Mouse (Mus musculus) embryo, embryonic 11.5 days (tissue): Measurements from ENCODE around the gene Slc7a11.
A peak's percentile ranks its signal among the peaks of the same experiment; 100 is the strongest.
"Not testable (repeated sequence)": the region's sequence is repeated elsewhere in the genome, so short reads cannot be mapped to it uniquely, and the experiment has no call there.

Experiments used
- DNase-seq: peaks from one replicate; pipeline ENCODE4 v3.0.0-alpha.2; 2012; ENCODE audit warnings: low read depth, low spot score

Slc7a11 gene

DNA sequence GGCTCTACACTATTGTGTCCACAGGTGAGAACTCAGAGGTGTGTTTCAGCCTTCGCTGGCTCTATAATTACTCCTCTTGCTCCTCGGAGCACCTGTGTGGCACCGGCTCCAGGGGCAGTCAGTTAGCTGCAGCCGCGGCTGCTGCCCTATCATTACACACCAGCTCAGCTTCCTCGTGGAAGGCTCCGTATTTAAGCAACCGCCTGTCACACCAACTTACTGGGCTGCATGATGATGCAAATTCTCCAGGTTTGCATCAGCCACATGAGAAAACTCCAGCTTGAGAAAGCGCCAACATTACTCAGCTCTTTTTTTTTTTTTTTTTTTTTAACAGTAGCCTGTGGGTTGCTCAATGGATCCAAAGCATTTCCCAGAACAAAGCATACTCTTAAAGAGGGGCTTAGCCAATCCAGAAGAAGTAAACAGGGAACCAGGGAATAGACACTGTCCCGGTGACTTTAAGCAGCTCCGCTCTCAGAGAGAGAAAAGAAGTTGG is at the start of gene Slc7a11:
Gene Slc7a11, minus strand, starts transcription at position 194 of the 496 bp plus-strand sequence.
- DNase-seq: no peak

DNA sequence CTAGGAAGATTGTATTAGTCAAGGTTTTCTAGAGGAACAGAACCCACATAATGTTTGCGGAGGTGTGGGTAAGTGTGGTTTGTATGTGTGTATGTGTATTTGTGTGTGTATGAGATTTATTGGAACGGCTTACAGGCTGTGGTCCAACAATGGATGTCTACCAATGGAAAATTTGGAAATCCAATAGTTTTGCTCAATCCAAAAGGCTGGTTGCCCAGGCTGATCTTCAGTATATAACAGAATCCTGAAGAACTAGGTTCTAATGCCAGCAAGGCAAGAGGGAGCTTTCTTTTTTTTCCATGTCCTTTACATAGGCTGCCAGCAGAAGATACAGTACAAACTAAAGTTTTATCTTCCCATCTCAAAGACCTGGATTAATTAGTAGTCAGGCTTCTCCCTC is 48.3 kb upstream of the Slc7a11 start:
- no peak for DNase-seq

GRCm38 (mm10) chr3:50484076-50484475 is 40.7 kb upstream of the Slc7a11 start:
- peak; percentile 8 for DNase-seq

- DNase-seq: no peak
Measured at GRCm38 (mm10) chr3:50462223-50462622, 18.8 kb upstream of the Slc7a11 start.

- no peak for DNase-seq
Measured at GRCm38 (mm10) chr3:50457136-50457535, 13.7 kb upstream of the Slc7a11 start.

DNA sequence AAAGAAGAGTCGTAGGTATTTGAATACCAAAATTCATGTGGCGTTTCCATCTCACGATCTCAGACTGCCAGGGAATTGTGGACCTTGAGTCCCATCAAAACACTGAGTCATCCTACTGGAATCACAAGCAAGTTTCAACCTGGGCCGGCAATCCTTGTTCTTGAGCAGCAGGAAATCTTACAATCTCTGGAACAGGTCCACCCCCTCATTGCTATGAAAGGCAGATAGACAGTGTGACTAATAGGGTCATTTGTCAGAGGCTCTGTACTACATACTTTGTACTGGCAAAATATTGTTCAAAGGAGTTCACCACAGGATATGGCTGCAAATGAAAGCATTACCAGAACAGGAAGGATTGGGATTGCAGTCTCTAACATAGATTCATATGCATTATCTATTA is 13.2 kb upstream of the Slc7a11 start:
- DNase-seq: no peak

DNA sequence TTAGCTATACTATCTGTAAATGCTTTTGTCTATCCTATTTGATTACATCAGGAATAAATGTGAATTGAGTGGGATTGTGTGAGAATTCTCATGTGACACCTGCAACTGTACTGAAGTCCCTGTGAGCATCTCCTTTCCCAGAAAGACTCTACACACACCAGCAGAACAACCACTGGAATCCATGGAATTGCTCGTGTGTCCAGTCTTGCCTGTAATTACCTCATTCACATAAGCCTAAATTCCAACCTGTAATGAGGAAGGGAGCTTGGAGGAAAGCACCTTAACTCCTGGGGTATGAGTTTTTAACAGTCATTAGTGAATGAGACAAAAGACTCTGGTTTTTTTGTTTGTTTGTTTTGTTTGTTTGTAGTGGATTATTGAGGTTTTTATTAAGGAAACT is 12.6 kb upstream of the Slc7a11 start:
- DNase-seq: no peak

GRCm38 (mm10) chr3:50445050-50445775 is 1.8 kb upstream of the Slc7a11 start:
- DNase-seq: no peak

DNA sequence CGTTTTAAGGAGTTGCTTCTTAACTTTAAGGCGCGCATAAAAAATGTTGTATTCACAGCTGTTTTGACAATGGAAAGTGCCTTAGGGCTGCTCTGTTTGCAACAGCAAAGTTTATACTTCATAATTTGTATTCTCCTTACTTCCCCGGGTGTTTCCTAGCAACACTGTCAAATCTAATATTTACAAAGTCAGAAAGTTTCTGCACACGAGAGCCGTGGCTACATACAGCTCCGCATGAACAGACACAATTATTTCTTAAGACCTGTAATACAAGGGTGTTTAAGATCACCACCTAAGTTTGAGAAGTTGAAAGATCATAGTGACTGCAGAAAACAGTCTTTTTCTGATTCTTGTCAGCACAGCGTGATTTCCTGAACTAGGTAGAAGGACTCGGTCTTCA is 528 bp upstream of the Slc7a11 start:
- DNase-seq: no peak

GRCm38 (mm10) chr3:50442341-50443292 is 797 bp downstream of the Slc7a11 start:
- no peak for DNase-seq

DNA sequence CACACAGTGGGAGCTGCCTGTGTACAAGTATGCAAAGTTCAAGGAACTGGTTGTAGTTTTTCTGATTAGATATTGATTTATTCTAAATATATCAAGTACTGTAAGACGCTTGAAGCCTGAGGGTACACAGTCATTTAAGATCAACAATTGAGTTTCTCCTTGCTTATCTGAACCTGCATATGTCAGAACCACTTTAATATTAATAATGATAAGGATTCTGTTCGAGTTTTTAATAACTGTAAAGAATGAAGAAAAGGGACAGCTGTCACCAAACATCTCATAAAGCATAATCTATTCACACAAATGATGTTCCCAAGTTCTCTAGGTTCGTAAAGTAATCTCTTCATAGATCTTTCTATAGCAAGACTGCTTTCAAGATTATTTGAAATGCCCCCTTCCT is 2.1 kb downstream of the Slc7a11 start:
- DNase-seq: no peak

DNA sequence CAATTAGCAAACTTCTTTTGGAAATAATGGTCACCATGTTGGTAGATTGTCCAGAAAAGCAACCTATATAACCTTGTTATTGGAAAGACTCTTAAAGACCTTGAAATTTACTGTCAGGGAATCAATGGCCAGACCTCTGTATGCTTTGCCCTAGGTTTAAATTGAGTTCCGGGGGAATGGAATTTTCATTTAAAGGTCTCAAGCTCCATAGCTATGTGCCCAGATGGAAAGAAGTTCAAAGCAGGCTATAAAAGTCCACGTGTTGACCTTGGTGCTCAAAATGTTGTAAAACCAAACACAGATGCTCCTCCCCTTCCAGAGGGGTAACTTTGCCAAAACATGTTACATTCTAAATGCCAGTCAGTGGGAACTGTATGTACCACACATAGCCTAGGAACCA is 3.0 kb downstream of the Slc7a11 start:
- DNase-seq: no peak

DNA sequence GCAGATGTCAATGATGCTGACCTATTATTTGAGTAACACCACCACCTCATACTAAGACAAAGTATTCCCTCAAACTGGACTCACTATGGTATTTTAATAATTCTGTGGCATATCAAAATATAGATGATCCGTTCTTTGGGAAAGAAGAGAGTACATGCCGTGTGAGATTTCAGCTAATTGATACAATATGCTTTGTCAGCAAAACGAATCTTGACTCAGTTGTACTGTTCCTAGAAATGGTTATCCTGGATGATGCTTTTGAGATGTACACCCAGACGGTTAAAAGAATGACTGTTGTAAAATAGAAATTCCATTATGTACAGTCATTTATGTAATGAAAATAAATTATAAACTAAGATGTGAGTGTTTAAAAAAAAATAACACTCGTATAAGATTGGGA is 4.0 kb downstream of the Slc7a11 start:
- DNase-seq: no peak

DNA sequence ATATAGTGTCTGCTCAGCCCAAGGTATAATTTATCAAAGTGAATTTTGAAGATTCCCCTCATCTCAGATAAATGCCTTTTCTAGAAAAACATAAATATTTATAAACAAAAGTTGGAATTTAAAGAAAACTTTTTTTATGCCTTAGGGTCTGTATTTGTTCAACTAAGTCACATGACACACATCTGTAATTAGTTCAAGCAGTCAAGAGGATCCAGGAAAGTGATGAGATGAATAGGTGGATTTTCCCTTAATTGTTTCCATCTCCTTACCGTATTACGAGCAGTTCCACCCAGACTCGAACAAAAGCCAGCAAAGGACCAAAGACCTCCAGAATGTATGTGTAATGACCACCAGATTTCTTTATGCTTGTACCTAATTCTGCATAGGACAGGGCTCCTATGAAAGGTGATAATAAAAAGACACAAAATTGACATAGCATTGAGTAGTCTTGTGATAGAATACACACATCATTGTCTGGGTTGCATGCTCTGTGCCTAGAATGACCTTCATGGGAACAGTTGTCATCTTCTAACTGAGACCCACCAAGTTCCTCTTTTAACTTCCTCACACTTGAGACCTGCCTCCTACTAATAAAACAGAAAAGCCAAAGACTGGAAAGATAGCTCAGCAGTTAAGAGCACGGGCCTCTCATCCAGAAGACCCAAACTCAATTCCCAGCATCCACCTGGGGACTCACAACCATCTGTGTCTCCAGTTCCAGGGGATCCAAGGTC is 4.7 kb downstream of the Slc7a11 start:
- DNase-seq: no peak

GRCm38 (mm10) chr3:50438081-50438480 is 5.3 kb downstream of the Slc7a11 start:
- DNase-seq: not testable (repeated sequence)

DNA sequence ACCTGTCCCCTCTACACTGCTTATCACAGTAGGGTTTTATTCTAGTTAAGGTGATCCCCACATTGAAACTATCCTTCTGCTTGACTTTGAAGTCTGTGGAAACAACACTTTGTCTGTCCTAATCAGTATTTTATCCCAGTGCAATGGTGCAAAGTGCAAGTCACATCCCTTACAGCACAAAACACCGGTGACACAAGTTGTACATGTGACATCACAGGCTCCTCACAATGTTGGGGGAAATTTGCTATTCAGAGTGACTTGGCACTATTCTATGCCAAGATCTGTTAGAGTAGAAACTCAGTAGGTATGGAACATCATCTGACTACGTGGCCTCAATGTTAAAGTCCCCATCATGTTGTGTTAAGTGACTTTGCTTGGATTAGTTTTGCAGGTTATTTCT is 7.0 kb downstream of the Slc7a11 start:
- not testable (repeated sequence) for DNase-seq

GRCm38 (mm10) chr3:50433831-50434230 is 9.6 kb downstream of the Slc7a11 start:
- no peak for DNase-seq

GRCm38 (mm10) chr3:50430811-50431210 is 12.6 kb downstream of the Slc7a11 start:
- DNase-seq: no peak

GRCm38 (mm10) chr3:50421480-50422277 is 21.7 kb downstream of the Slc7a11 start:
- DNase-seq: no peak

- no peak for DNase-seq
Measured at GRCm38 (mm10) chr3:50419161-50419560, 24.3 kb downstream of the Slc7a11 start.

DNA sequence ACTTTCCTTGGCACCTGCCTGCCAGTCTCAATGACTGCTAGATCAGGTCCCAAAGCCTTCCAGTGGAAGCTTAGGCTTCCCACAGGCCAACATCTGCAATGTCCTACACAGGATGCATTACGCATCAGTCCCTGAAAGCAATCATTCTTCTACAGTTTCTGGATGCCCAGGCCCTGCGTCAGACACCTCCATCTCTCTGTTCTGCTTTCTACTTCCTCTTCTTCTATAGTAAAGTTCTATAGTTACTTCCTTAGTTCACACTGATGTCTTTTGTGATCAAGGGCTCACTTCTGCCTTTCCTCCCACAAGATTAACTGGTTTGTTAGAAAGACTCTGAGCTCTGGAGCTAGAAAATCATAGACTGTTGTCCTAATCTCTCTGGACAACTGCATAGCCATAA is 36.6 kb downstream of the Slc7a11 start:
- DNase-seq: no peak
